Mouse (Mus musculus) forebrain, embryonic 15.5 days (tissue): ENCODE measurements around the gene Agps. TPM values are rescaled to one million over a fixed set of nuclear protein-coding genes. Genes with fewer than 3 reads are reported as not detected.

Source experiments
- ATAC-seq: fragments of 200-750 bp; cut with Nextera tagmentation; replicated peaks from 2 replicates; pipeline ENCODE4 v1.8.0; 2017; ENCODE audit warnings: mild to moderate bottlenecking, moderate TSS enrichment, moderate library complexity
- H3K27ac ChIP-seq: fragments of 300-500 bp; sonication (generic); replicated peaks from 2 replicates; pipeline ENCODE4 v1.5.1; 2015; ENCODE audit warnings: mild to moderate bottlenecking, inconsistent platforms
- H3K27me3 ChIP-seq: fragments of 300-500 bp; sonication (generic); 2 replicates; pipeline ENCODE4 v1.6.1; 2015; ENCODE audit warnings: inconsistent platforms
- H3K36me3 ChIP-seq: fragments of 300-500 bp; sonication (generic); 2 replicates; pipeline ENCODE4 v1.6.1; 2015; ENCODE audit warnings: mild to moderate bottlenecking, inconsistent platforms
- H3K4me1 ChIP-seq: fragments of 300-500 bp; sonication (generic); 2 replicates; pipeline ENCODE4 v1.6.1; 2015; ENCODE audit warnings: inconsistent platforms
- H3K4me2 ChIP-seq: fragments of 300-500 bp; sonication (generic); replicated peaks from 2 replicates; pipeline ENCODE4 v1.6.1; 2015; ENCODE audit warnings: mild to moderate bottlenecking, inconsistent platforms
- H3K4me3 ChIP-seq: fragments of 300-500 bp; sonication (generic); 2 replicates; pipeline ENCODE4 v1.5.1; 2015; ENCODE audit warnings: mild to moderate bottlenecking, inconsistent platforms
- H3K9ac ChIP-seq: fragments of 300-500 bp; sonication (generic); replicated peaks from 2 replicates; pipeline ENCODE4 v1.6.1; 2015; ENCODE audit warnings: mild to moderate bottlenecking, inconsistent platforms
- H3K9me3 ChIP-seq: fragments of 300-500 bp; sonication (generic); 2 replicates; pipeline ENCODE4 v1.6.1; 2016; ENCODE audit warnings: inconsistent platforms
- WGBS: fragments of 180-500 bp; shearing (Covaris S2); methylation state at CpG from one replicate; pipeline ENCODE4 v1.1.7; 2015; ENCODE audit warnings: mixed read lengths; 5-methylcytosine and 5-hydroxymethylcytosine counted together
- polyA plus RNA-seq: library from polyadenylated mRNA; unstranded; fragments of >200 nt; fragmentation: Nextera tagmentation; extraction: Ambion mirVana; gene quantifications from 2 replicates; pipeline ENCODE4 v1.2.1, GENCODE M21; 2015

Agps gene
- polyA plus RNA-seq, 1 experiment from 2014 or later: 25.8 TPM

DNA sequence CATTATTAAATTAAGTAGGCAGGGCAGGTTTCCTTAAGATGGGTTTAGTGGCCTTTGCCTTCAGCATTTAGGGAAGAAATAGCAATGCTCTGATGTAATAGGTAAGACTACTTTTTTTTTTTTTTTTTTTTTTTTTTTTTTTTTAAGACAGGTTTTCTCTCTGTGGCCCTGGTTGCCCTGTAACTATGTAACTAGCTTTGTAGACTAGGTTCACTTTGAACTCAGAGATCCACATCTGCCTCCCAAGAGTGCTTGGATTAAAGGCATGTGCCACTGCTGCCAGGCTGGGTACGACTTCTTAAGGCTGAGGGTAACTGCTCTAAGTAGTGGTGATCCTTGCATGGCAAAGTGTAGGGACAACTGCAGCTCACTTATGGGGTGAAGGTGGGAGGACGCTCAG lies 2.5 kb downstream of the Agps start:
- 95% methylated on average over 2 of the region's 2 CpGs for WGBS
- ATAC-seq: no peak
- H3K27ac ChIP-seq: no peak overlapping the region
- no peak overlapping the region for H3K4me2 ChIP-seq
- no peaks in the 10 kb centered on the region for H3K9me3 ChIP-seq
- H3K27me3 ChIP-seq: no peaks in the 10 kb centered on the region
- H3K4me1 ChIP-seq: peaks cover 17% of the 10 kb centered on the region
- H3K9ac ChIP-seq: no peak overlapping the region
- no peak overlapping the region for H3K4me3 ChIP-seq
- H3K36me3 ChIP-seq: no peaks in the 10 kb centered on the region

DNA sequence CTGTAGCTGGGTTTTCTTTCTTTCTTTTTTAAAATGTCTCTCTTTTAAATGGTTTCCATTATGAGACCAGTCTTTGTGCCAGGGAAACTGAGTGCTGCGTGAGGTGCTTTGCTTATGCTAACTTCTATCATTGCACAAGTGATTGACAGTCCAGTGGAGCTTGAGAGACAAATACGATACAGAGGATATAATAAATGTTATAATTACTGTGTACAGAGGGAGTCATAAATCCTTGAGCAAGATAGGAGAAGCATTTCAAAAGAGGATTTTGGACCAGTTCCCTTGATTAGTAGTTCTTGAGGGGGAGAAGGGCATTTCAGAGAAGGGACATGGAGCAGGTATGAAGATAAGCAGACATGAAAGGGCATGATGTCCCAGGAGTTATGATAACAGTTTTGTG lies 10.3 kb downstream of the Agps start:
- no peak overlapping the region for H3K27ac ChIP-seq
- WGBS: 82% methylated on average over 2 of the region's 2 CpGs
- ATAC-seq: no peak
- no peaks in the 10 kb centered on the region for H3K9me3 ChIP-seq
- H3K4me2 ChIP-seq: no peak overlapping the region
- no peak overlapping the region for H3K9ac ChIP-seq
- no peaks in the 10 kb centered on the region for H3K27me3 ChIP-seq
- no peaks in the 10 kb centered on the region for H3K4me1 ChIP-seq
- H3K36me3 ChIP-seq: no peaks in the 10 kb centered on the region
- no peak overlapping the region for H3K4me3 ChIP-seq

DNA sequence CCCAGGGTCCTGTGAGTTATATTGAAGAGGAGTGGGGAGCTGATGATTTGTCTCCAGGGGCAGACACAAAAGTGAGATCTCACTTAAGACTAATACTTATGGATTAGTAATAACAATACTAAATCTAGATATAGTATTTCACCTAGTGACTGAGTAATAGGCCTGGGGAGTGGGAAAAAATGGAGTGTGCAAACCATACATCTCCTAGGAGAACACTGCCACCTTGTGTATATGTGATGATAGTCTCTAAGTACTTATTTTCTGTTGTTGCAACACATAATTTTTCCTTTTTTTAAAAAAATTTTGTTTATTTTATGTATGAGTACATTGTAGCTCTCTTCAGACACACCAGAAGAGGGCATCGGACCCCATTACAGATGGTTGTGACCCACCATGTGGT lies 15.7 kb downstream of the Agps start:
- Histone ChIP-seq H3K4me1 (no peaks in the 10 kb centered on the region), H3K36me3 (no peaks in the 10 kb centered on the region), H3K4me3 (no peak overlapping the region), H3K27ac (no peak overlapping the region), H3K27me3 (no peaks in the 10 kb centered on the region), H3K4me2 (no peak overlapping the region), H3K9me3 (no peaks in the 10 kb centered on the region), H3K9ac (no peak overlapping the region)
- 93% methylated on average over 1 of the region's 1 CpGs for WGBS
- ATAC-seq: no peak

DNA sequence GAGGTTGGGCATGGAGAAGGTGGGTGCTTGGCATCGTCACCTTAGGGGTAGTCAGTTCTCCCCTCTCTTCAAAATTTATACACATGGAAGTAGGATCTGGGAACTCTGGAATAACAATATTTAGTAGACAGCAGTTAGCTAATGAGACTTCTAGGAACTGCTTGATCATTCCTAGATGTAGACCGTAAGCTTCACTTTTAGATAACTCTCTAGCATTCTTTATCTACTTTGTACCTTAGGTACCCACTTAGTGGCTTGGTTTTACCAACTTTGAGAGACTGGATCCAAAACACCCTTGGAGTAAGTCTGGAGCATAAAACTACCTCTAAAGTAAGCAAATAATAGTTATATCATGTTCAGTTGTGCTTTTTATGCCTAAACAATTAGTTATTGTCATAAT lies 20.5 kb downstream of the Agps start:
- Histone ChIP-seq H3K36me3 (0 out of 2 replicates have a peak, but pooled peaks cover 3% of the 10 kb centered on the region), H3K27me3 (no peaks in the 10 kb centered on the region), H3K9ac (no peak overlapping the region), H3K27ac (no peak overlapping the region), H3K4me3 (no peak overlapping the region), H3K4me2 (no peak overlapping the region), H3K9me3 (no peaks in the 10 kb centered on the region), H3K4me1 (no peaks in the 10 kb centered on the region)
- 97% methylated on average over 2 of the region's 2 CpGs for WGBS
- ATAC-seq: no peak

DNA sequence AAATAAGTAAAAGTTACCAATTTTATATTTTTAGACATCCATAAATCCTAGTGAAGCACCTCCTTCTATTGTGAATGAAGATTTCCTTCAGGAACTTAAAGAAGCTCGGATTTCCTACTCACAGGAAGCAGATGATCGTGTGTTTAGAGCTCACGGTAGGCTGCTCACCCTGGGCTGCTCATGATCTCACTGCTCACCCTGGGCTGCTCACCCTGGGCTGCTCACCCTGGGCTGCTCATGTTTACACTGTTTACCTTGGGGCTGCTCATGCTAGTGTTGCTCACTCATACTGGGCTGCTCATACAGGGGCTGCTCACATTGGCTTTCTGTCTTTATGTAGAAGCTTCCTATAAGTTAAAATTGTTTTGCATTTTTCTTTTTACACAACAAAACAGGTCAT lies 22.2 kb downstream of the Agps start:
- Histone ChIP-seq H3K9ac (no peak overlapping the region), H3K27me3 (no peaks in the 10 kb centered on the region), H3K4me2 (no peak overlapping the region), H3K27ac (no peak overlapping the region), H3K4me1 (no peaks in the 10 kb centered on the region), H3K9me3 (no peaks in the 10 kb centered on the region), H3K4me3 (no peak overlapping the region), H3K36me3 (0 out of 2 replicates have a peak, but pooled peaks cover 3% of the 10 kb centered on the region)
- ATAC-seq: no peak
- 69% methylated on average over 3 of the region's 3 CpGs for WGBS

DNA sequence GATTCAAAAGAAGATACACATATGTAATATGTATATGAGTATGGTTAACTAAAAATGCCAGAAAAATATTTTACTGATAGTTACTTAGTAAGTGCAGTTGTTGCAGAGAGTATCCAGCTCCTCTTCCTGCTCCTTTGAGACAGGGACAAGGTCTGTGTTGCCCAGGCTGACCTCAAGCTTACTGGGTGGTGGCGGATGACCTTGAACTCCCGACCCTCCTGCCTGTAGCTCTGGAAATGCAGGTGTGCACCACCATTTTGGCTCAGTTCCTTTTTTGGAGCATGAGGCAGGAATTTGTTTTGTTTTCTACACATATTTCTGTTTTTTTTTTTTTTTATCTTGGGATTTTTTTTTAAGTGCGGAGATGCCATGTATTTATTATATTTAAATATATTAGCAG lies 29.1 kb downstream of the Agps start:
- Histone ChIP-seq H3K9ac (no peak overlapping the region), H3K4me2 (no peak overlapping the region), H3K4me1 (no peaks in the 10 kb centered on the region), H3K36me3 (peaks cover 13% of the 10 kb centered on the region), H3K27ac (no peak overlapping the region), H3K9me3 (no peaks in the 10 kb centered on the region), H3K27me3 (no peaks in the 10 kb centered on the region), H3K4me3 (no peak overlapping the region)
- WGBS: 97% methylated on average over 3 of the region's 3 CpGs
- ATAC-seq: no peak

DNA sequence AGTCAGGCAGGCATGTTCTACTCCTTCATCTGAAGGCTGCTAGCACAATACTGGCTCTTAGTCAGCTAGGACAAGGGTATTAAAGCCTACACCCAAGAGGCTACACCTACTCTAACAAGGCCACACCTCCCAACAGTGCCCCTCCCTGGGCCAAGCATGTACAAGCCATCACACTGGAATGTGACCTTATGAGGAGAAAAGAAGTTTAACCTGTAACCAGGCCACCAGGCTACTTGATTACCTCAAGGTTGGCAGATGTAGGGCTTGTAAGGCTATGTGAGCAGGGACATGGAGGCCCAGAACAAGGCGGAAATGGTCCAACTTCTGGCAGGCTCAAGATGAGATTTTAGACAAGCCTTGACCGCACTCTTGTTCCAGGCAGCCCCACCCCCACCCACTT lies 37.6 kb downstream of the Agps start:
- H3K9ac ChIP-seq: no peak overlapping the region
- H3K4me1 ChIP-seq: no peaks in the 10 kb centered on the region
- no peak overlapping the region for H3K27ac ChIP-seq
- no peak overlapping the region for H3K4me2 ChIP-seq
- peaks cover 7% of the 10 kb centered on the region; the same call in 1 of the 2 replicates for H3K36me3 ChIP-seq
- H3K27me3 ChIP-seq: no peaks in the 10 kb centered on the region
- 95% methylated on average over 2 of the region's 2 CpGs for WGBS
- H3K4me3 ChIP-seq: no peak overlapping the region
- ATAC-seq: no peak
- H3K9me3 ChIP-seq: no peaks in the 10 kb centered on the region

DNA sequence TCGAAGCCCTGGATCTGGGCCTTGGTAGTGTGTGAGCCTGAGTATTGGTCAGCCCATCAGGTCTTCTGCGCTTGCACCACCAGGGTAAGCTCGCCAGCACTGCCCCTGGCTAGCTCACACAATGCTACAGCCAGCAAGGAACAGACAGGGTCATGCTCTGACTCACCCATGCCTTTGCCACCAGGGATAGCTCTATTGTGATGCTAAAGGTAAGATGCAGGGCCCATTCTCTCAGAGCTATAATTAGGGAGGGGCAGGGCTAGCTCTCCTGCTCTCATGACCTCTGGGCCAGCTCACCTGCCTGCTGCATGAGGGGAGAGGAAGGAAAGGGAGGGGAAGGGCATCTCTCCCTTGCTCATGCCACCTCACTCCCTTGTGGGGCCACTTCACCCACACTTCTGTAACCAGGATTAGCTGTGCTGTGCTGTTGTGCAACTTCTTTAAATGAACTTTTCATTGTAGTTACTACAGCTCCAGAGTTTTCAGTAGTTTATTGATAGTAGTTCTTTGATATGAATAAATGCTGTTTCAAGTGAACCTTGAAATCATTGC lies 42.1 kb downstream of the Agps start:
- Histone ChIP-seq H3K4me2 (no peak overlapping the region), H3K9me3 (no peaks in the 10 kb centered on the region), H3K36me3 (no peaks in the 10 kb centered on the region), H3K27me3 (no peaks in the 10 kb centered on the region), H3K4me1 (no peaks in the 10 kb centered on the region), H3K27ac (no peak overlapping the region), H3K4me3 (no peak overlapping the region), H3K9ac (no peak overlapping the region)
- no peak for ATAC-seq
- WGBS: 67% methylated on average over 3 of the region's 3 CpGs

DNA sequence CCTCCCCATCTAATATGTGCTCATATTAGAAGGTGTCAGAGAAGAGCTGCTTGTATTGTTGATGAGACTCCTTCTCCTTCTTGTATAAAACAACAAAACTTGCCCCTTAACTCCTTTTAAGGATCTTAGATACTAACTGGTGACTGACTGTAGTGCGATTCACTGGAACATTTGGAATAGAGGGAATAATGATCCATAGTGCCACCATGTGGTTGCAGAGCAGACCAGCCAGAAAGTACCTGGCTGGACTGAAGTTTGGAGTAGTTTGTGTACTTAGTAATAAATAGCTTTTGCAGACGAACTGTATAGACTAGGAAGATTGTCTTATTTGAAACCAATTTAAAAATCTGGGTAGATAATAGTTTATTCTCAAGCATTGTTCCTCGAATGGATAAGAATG lies 47.8 kb downstream of the Agps start:
- Histone ChIP-seq H3K9me3 (no peaks in the 10 kb centered on the region), H3K4me2 (no peak overlapping the region), H3K4me1 (no peaks in the 10 kb centered on the region), H3K9ac (no peak overlapping the region), H3K4me3 (no peak overlapping the region), H3K36me3 (no peaks in the 10 kb centered on the region), H3K27ac (no peak overlapping the region), H3K27me3 (no peaks in the 10 kb centered on the region)
- no peak for ATAC-seq
- WGBS: 54% methylated on average over 3 of the region's 3 CpGs

DNA sequence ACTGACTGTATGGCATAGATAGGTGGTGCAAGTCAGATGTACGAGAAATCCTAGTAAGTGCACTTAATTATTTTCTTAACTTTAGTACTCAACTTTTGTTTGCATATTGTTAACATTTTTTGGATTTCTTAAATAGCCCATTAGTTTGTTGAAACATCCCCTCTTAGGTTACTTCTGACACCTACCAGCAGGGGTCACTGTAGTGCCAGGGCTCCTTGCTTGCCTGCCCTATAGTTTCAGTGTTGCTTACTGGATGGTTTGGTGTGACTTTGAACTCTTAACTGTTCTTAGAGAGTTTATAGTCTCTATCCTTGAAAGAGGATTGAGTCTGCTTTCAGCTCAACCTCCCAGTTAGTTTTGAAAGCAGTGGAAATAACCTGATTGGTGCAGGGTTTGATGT lies 51.6 kb downstream of the Agps start:
- Histone ChIP-seq H3K4me1 (no peaks in the 10 kb centered on the region), H3K4me2 (no peak overlapping the region), H3K27ac (no peak overlapping the region), H3K27me3 (no peaks in the 10 kb centered on the region), H3K36me3 (0 out of 2 replicates have a peak, but pooled peaks cover 6% of the 10 kb centered on the region), H3K9me3 (no peaks in the 10 kb centered on the region), H3K9ac (no peak overlapping the region), H3K4me3 (no peak overlapping the region)
- no peak for ATAC-seq
- 68% methylated on average over 1 of the region's 1 CpGs for whole genome bisulfite sequencing

DNA sequence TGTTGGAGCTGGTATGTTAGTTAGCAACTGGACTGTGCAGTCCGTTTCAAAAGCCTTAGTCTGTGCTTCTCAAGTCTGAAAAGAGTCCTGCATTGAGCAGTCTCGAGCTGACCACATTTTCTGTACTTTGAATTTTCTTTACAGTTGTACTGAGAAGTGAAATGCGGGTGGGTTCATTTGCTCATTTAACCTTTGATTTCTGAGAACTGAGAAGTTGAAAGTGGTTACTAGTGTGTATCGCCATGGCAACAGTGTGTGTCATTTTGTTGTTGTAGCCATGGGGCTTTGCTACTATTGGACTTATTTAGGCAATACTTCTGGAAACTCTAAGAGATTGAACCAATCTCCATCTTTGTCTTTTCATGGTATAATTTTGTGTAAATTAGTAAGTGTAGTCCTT lies 60.0 kb downstream of the Agps start:
- Histone ChIP-seq H3K4me1 (peaks cover 3% of the 10 kb centered on the region; the same call in 1 of the 2 replicates), H3K9me3 (no peaks in the 10 kb centered on the region), H3K27ac (no peak overlapping the region), H3K27me3 (no peaks in the 10 kb centered on the region), H3K9ac (no peak overlapping the region), H3K36me3 (0 out of 2 replicates have a peak, but pooled peaks cover 6% of the 10 kb centered on the region), H3K4me2 (no peak overlapping the region), H3K4me3 (no peak overlapping the region)
- ATAC-seq: no peak; the same call in 1 of the 2 replicates
- 43% methylated on average over 4 of the region's 4 CpGs for WGBS

DNA sequence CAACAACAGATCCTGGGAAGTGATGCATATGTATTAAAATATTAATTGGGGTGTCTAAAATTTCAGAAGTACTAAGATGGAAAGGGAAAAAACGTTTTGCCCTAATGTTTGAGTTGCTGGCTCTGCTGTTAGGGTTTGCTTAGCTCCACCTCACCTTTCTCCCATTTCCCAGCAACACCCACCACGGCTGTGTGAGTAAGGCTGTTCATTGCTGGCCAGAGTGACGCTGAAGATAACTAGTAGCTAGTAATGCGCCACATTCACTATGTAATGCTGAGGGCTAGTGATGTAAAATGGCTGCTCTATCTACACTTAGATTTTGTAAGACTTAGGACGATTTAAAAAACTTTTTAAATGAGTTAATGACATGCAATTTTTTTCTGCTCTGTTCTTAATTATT lies 63.7 kb downstream of the Agps start:
- Histone ChIP-seq H3K9ac (no peak overlapping the region), H3K36me3 (peaks cover 5% of the 10 kb centered on the region; the same call in 1 of the 2 replicates), H3K27me3 (no peaks in the 10 kb centered on the region), H3K4me3 (no peak overlapping the region), H3K9me3 (no peaks in the 10 kb centered on the region), H3K4me1 (peaks cover 3% of the 10 kb centered on the region; the same call in 1 of the 2 replicates), H3K27ac (no peak overlapping the region), H3K4me2 (no peak overlapping the region)
- ATAC-seq: no peak
- 88% methylated on average over 5 of the region's 5 CpGs for WGBS

DNA sequence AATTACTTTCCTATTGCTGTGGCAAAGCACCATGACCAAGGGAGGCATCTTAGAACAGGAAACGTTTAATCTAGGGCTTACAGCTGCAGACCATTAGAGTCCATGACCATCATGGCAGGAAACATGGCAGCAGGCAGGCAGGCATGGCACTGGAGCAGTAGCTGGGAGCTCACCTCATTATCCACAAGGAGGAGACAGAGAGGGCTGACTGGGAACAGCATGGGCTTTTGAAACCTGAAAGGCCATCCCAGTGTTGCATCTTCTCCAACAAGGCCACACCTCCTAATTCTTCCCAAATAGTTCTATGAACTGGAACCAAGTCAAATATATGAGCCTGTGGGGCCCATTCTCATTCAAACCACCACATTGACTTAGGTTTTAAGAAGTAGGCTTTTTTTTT lies 68.3 kb downstream of the Agps start:
- no peaks in the 10 kb centered on the region for H3K27me3 ChIP-seq
- no peaks in the 10 kb centered on the region for H3K4me1 ChIP-seq
- no peaks in the 10 kb centered on the region for H3K9me3 ChIP-seq
- no peak overlapping the region for H3K4me3 ChIP-seq
- peaks cover 10% of the 10 kb centered on the region; the same call in 1 of the 2 replicates for H3K36me3 ChIP-seq
- 98% methylated on average over 1 of the region's 1 CpGs for WGBS
- no peak overlapping the region for H3K27ac ChIP-seq
- ATAC-seq: no peak
- no peak overlapping the region for H3K9ac ChIP-seq
- no peak overlapping the region for H3K4me2 ChIP-seq
